Mouse (Mus musculus) cerebral cortex, adult 2 months (tissue): ENCODE results near the gene Gstm1.

ENCODE experiments used
- WGBS: fragments of 180-500 bp; shearing (Covaris S2); methylation state at CpG from one replicate; pipeline ENCODE4 v1.1.7; 2018; 5-methylcytosine and 5-hydroxymethylcytosine counted together

Gstm1 gene

GRCm38 (mm10) chr3:107964656-107965308, 53.0 kb downstream of the Gstm1 start:
- 63% methylated on average over 5 of the region's 5 CpGs for WGBS

DNA sequence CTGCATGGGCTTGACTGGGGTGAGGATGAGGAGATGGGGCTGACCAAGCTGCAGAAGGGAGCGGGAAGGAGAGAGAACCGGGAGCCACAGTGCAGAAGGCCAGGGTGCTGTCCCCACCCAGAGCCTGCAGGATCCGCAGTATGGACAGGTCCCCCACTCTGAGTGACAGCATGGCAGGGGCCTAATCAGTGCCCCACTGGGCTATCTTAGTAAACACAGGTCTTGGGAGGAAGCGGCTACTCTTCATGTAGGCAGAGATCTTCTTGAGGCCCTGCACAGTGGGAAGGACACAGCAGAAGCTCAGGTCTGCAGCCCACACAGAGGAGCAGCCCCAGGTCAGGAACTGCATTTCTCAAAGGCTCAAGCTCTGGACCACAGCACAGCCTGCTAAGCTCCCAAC, 53.7 kb downstream of the Gstm1 start:
- 94% methylated on average over 4 of the region's 4 CpGs for WGBS
